Mouse (Mus musculus) large intestine, adult 2 months (tissue): Measurements from ENCODE around the gene Sorcs3. TPM values are rescaled to one million over a fixed set of nuclear protein-coding genes. Genes with fewer than 3 reads are reported as not detected.

Source experiments
- DNase-seq: peaks from one replicate; pipeline ENCODE4 v3.0.0-alpha.2; 2012; ENCODE audit warnings: low read depth, low spot score
- WGBS: fragments of 180-500 bp; shearing (Covaris S2); methylation state at CpG from one replicate; pipeline ENCODE4 v1.1.7; 2018; 5-methylcytosine and 5-hydroxymethylcytosine counted together
- polyA plus RNA-seq: library from polyadenylated mRNA; depleted of rRNA; stranded (reverse); fragments of >200 nt; gene quantifications from 2 replicates; pipeline ENCODE4 v1.2.3, GENCODE M21; 2012

Gene Sorcs3
- polyA plus RNA-seq, 1 experiment: 0.17 TPM

- 75% methylated on average over 3 of the region's 3 CpGs for WGBS
- no peak for DNase-seq
Measured at GRCm38 (mm10) chr19:48779095-48779765, 573.4 kb downstream of the Sorcs3 start.

GRCm38 (mm10) chr19:48780813-48781212 is 575.0 kb downstream of the Sorcs3 start:
- 68% methylated on average over 2 of the region's 2 CpGs for WGBS
- no peak for DNase-seq

GRCm38 (mm10) chr19:48782024-48782721 is 576.3 kb downstream of the Sorcs3 start:
- DNase-seq: no peak
- WGBS: 58% methylated on average over 7 of the region's 7 CpGs

- 91% methylated on average over 4 of the region's 4 CpGs for WGBS
- DNase-seq: no peak
Measured at GRCm38 (mm10) chr19:48787269-48787668, 581.4 kb downstream of the Sorcs3 start.

- 66% methylated on average over 6 of the region's 6 CpGs for WGBS
Measured at GRCm38 (mm10) chr19:48804546-48804945, 598.7 kb downstream of the Sorcs3 start.

GRCm38 (mm10) chr19:48811541-48811940 is 605.7 kb downstream of the Sorcs3 start:
- WGBS: 49% methylated on average over 3 of the region's 3 CpGs
- no peak for DNase-seq

More at GRCm38 (mm10) chr19:48804546-48804945, 598.7 kb downstream of the Sorcs3 start:
- no peak for DNase-seq

GRCm38 (mm10) chr19:48813823-48814222 is 608.0 kb downstream of the Sorcs3 start:
- no peak for DNase-seq
- 71% methylated on average over 4 of the region's 4 CpGs for WGBS

- DNase-seq: no peak
- 93% methylated on average over 3 of the region's 3 CpGs for WGBS
Measured at GRCm38 (mm10) chr19:48815064-48815463, 609.2 kb downstream of the Sorcs3 start.

- 56% methylated on average over 5 of the region's 5 CpGs for WGBS
Measured at GRCm38 (mm10) chr19:48820493-48821282, 614.9 kb downstream of the Sorcs3 start.

GRCm38 (mm10) chr19:48821283-48821715 is 615.5 kb downstream of the Sorcs3 start:
- WGBS: 77% methylated on average over 3 of the region's 3 CpGs
- no peak for DNase-seq

More at GRCm38 (mm10) chr19:48820493-48821282, 614.9 kb downstream of the Sorcs3 start:
- DNase-seq: no peak

- 71% methylated on average over 3 of the region's 3 CpGs for WGBS
- no peak for DNase-seq
Measured at GRCm38 (mm10) chr19:48834342-48834741, 628.5 kb downstream of the Sorcs3 start.

GRCm38 (mm10) chr19:48839418-48839817 is 633.6 kb downstream of the Sorcs3 start:
- WGBS: 34% methylated on average over 4 of the region's 4 CpGs
- DNase-seq: no peak

- 33% methylated on average over 3 of the region's 3 CpGs for WGBS
- DNase-seq: no peak
Measured at GRCm38 (mm10) chr19:48847700-48848099, 641.9 kb downstream of the Sorcs3 start.

GRCm38 (mm10) chr19:48850466-48850865 is 644.6 kb downstream of the Sorcs3 start:
- WGBS: 85% methylated on average over 1 of the region's 1 CpGs

More at GRCm38 (mm10) chr19:48850466-48850865, 644.6 kb downstream of the Sorcs3 start:
- no peak for DNase-seq
